Mouse (Mus musculus): Measurements from ENCODE around the gene Ung.

GRCm38 (mm10) chr5:114126499-114127244, 3.5 kb upstream of the Ung start:
- TF ChIP-seq CTCF (IDR thresholded peaks at IDR 0.05; ENCODE audit: low read depth) (no peak), EP300 (optimal IDR thresholded peaks at IDR 0.05) (no peak)

All from stomach, postnatal 0 days (tissue).